Mouse (Mus musculus): Measurements from ENCODE around the gene Hnf1a. TPM values are rescaled to one million over a fixed set of nuclear protein-coding genes. Genes with fewer than 3 reads are reported as not detected.

Hnf1a gene
- polyA plus RNA-seq, 1 experiment: 4.0 TPM

- Histone ChIP-seq H3K36me3 (ENCODE audit: control insufficient read depth, insufficient read depth, low read length) (no peaks in the 10 kb centered on the region), H3K27me3 (ENCODE audit: control insufficient read depth, insufficient read depth, low read length) (no peaks in the 10 kb centered on the region), H3K27ac (ENCODE audit: control insufficient read depth, insufficient read depth, low read length) (no peak overlapping the region), H3K4me3 (ENCODE audit: control insufficient read depth, insufficient read depth, low read length) (no peak overlapping the region), H3K4me1 (replicated peaks; ENCODE audit: control insufficient read depth, insufficient read depth, low read length) (peaks cover 11% of the 10 kb centered on the region)
- no peak for TF ChIP-seq POLR2A (IDR thresholded peaks at IDR 0.05; ENCODE audit: control insufficient read depth, extremely low read depth, insufficient read depth, low read length, poor library complexity)
- TF ChIP-seq CTCF (IDR thresholded peaks at IDR 0.05; ENCODE audit: borderline replicate concordance, control insufficient read depth, extremely low read depth, insufficient read depth, low read length, poor library complexity): no peak
- no peak for DNase-seq
- 79% methylated on average over 5 of the region's 5 CpGs for WGBS
Observed at GRCm38 (mm10) chr5:114915854-114916253, 55.0 kb downstream of the Hnf1a start.

DNA sequence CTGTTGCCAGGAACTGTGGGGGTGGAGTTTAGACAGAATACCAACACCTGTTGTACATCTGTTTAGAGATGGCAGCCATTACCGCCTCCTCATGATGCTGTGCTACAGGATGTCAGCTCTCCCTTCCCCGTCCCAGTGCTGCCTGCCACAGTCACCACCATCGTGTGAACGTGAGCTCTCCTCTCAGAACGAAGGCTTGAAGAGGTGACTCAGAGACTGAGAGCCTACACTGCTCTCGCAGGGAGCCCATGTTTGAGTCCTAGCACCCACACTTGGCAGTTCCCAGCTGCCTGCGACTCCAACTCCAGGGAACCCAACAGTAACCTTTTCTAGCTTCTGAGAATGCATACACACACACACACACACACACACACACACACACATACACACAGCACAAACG lies 56.0 kb downstream of the Hnf1a start:
- no peaks in the 10 kb centered on the region for H3K36me3 ChIP-seq (ENCODE audit: control insufficient read depth, insufficient read depth, low read length)
- no peak for DNase-seq
- H3K4me1 ChIP-seq (replicated peaks; ENCODE audit: control insufficient read depth, insufficient read depth, low read length): peaks cover 11% of the 10 kb centered on the region
- no peaks in the 10 kb centered on the region for H3K27me3 ChIP-seq (ENCODE audit: control insufficient read depth, insufficient read depth, low read length)
- H3K4me3 ChIP-seq (ENCODE audit: control insufficient read depth, insufficient read depth, low read length): no peak overlapping the region
- H3K27ac ChIP-seq (ENCODE audit: control insufficient read depth, insufficient read depth, low read length): no peak overlapping the region
- 78% methylated on average over 8 of the region's 8 CpGs for WGBS
- TF ChIP-seq POLR2A (IDR thresholded peaks at IDR 0.05; ENCODE audit: control insufficient read depth, extremely low read depth, insufficient read depth, low read length, poor library complexity): no peak
- TF ChIP-seq CTCF (IDR thresholded peaks at IDR 0.05; ENCODE audit: borderline replicate concordance, control insufficient read depth, extremely low read depth, insufficient read depth, low read length, poor library complexity): no peak

DNA sequence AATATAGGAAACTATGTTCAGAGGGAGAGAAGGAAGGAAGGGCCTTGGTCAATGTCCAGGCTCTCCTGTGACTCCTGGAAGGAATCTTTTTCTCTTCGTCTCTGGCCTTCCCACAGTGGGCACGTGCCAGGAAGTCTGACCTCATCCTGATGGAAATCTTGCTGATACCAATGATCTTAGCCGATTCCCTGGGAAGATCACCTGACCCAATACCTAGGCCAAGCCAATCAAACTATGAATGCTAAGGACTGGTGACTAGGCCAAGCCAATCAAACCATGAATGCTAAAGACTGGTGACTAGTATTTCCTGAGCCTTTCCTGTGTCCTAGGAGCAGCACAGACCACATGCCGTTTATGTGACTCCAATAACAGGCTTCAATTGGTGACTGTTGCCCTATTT lies 57.2 kb downstream of the Hnf1a start:
- no peak for DNase-seq
- no peak overlapping the region for H3K4me3 ChIP-seq (ENCODE audit: control insufficient read depth, insufficient read depth, low read length)
- H3K36me3 ChIP-seq (ENCODE audit: control insufficient read depth, insufficient read depth, low read length): no peaks in the 10 kb centered on the region
- TF ChIP-seq CTCF (IDR thresholded peaks at IDR 0.05; ENCODE audit: borderline replicate concordance, control insufficient read depth, extremely low read depth, insufficient read depth, low read length, poor library complexity): no peak
- no peak for TF ChIP-seq POLR2A (IDR thresholded peaks at IDR 0.05; ENCODE audit: control insufficient read depth, extremely low read depth, insufficient read depth, low read length, poor library complexity)
- H3K27ac ChIP-seq (ENCODE audit: control insufficient read depth, insufficient read depth, low read length): no peak overlapping the region
- WGBS: 90% methylated on average over 4 of the region's 4 CpGs
- H3K4me1 ChIP-seq (replicated peaks; ENCODE audit: control insufficient read depth, insufficient read depth, low read length): peaks cover 11% of the 10 kb centered on the region
- no peaks in the 10 kb centered on the region for H3K27me3 ChIP-seq (ENCODE audit: control insufficient read depth, insufficient read depth, low read length)

DNA sequence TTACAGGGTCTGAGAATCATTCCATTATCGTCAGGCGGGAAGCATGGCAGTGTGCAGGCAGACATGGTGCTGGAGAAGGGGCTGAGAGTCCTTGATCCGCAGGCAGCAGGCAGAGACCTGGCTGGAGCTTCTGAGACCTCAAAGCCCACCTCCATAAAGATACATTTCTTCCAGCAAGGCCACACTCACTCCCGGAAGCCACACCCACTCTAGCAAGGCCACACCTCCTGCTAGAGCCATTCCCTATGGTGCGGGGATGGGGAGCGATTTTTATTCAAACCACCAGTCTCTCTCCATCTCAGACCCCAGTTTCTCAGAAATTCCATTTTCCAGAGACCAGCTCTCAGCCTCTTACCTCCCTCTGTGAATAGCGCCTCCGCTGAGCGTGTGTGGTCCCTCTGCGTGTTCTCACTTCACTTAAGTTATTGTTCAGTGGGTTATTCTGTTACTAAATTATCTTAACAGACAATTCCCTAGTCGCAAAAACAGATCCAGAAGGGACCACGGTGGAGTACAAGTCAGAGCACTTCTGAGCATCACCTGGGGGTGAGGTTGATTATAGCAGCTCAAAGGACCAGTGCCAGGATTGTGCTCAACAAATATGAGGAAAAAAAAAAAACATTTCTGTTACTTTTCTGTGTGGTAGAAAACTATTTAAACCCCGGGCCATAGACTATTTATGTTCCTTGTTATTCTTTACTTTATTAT lies 62.1 kb downstream of the Hnf1a start:
- Histone ChIP-seq H3K27ac (ENCODE audit: control insufficient read depth, insufficient read depth, low read length) (no peak overlapping the region), H3K4me1 (replicated peaks; ENCODE audit: control insufficient read depth, insufficient read depth, low read length) (no peaks in the 10 kb centered on the region), H3K4me3 (ENCODE audit: control insufficient read depth, insufficient read depth, low read length) (no peak overlapping the region), H3K27me3 (ENCODE audit: control insufficient read depth, insufficient read depth, low read length) (no peaks in the 10 kb centered on the region), H3K36me3 (ENCODE audit: control insufficient read depth, insufficient read depth, low read length) (no peaks in the 10 kb centered on the region)
- WGBS: 93% methylated on average over 13 of the region's 13 CpGs
- TF ChIP-seq POLR2A (IDR thresholded peaks at IDR 0.05; ENCODE audit: control insufficient read depth, extremely low read depth, insufficient read depth, low read length, poor library complexity) (no peak), CTCF (IDR thresholded peaks at IDR 0.05; ENCODE audit: borderline replicate concordance, control insufficient read depth, extremely low read depth, insufficient read depth, low read length, poor library complexity) (no peak)
- no peak for DNase-seq

- TF ChIP-seq CTCF (IDR thresholded peaks at IDR 0.05; ENCODE audit: borderline replicate concordance, control insufficient read depth, extremely low read depth, insufficient read depth, low read length, poor library complexity) (no peak), POLR2A (IDR thresholded peaks at IDR 0.05; ENCODE audit: control insufficient read depth, extremely low read depth, insufficient read depth, low read length, poor library complexity) (no peak)
Observed at GRCm38 (mm10) chr5:114902413-114902812, 68.5 kb downstream of the Hnf1a start.

More at GRCm38 (mm10) chr5:114902413-114902812, 68.5 kb downstream of the Hnf1a start:
- H3K27me3 ChIP-seq (ENCODE audit: control insufficient read depth, insufficient read depth, low read length): no peaks in the 10 kb centered on the region
- WGBS: 63% methylated on average over 1 of the region's 1 CpGs
- peaks cover 3% of the 10 kb centered on the region for H3K4me1 ChIP-seq (replicated peaks; ENCODE audit: control insufficient read depth, insufficient read depth, low read length)
- no peak overlapping the region; the same call in 1 of the 2 replicates for H3K27ac ChIP-seq (ENCODE audit: control insufficient read depth, insufficient read depth, low read length)
- DNase-seq: peak; percentile 43
- H3K36me3 ChIP-seq (ENCODE audit: control insufficient read depth, insufficient read depth, low read length): no peaks in the 10 kb centered on the region
- H3K4me3 ChIP-seq (ENCODE audit: control insufficient read depth, insufficient read depth, low read length): no peak overlapping the region

Other genes starting within 250 kb of the Hnf1a start
- 118 and 142 TPM in 2 replicates for gene Ankrd13a, start 196.4 kb downstream of the Hnf1a start, polyA plus RNA-seq (2012; rRNA removed)
- 221 and 232 TPM in 2 replicates for gene Git2, start 195.6 kb downstream of the Hnf1a start, polyA plus RNA-seq (2012; rRNA removed)
- gene 1500011B03Rik, start 147.6 kb downstream of the Hnf1a start, polyA plus RNA-seq (2012; rRNA removed): 46.4 and 53.8 TPM in 2 replicates
- gene 4930519G04Rik, start 117.4 kb downstream of the Hnf1a start, polyA plus RNA-seq (2012; rRNA removed): not detected in 2 replicates
- gene Gm9936, start 112.4 kb downstream of the Hnf1a start, polyA plus RNA-seq (2012; rRNA removed): 0.04 TPM in 1 of 2 replicates, not detected in the other
- 22.0 and 31.7 TPM in 2 replicates for gene Oasl2, start 74.2 kb downstream of the Hnf1a start, polyA plus RNA-seq (2012; rRNA removed)
- gene Oasl1, start 47.9 kb downstream of the Hnf1a start, polyA plus RNA-seq (2012; rRNA removed): 20.1 and 20.7 TPM in 2 replicates
- 25.6 and 29.9 TPM in 2 replicates for gene 2210016L21Rik, start 28.9 kb downstream of the Hnf1a start, polyA plus RNA-seq (2012; rRNA removed)
- 112 and 124 TPM in 2 replicates for gene Sppl3, start 40.0 kb upstream of the Hnf1a start, polyA plus RNA-seq (2012; rRNA removed)
- gene Gm10401, start 127.2 kb upstream of the Hnf1a start, polyA plus RNA-seq (2012; rRNA removed): 0.26 TPM in 1 of 2 replicates, not detected in the other
- gene Acads, start 148.3 kb upstream of the Hnf1a start, polyA plus RNA-seq (2012; rRNA removed): 99.6 and 101 TPM in 2 replicates
- 67.3 and 68.6 TPM in 2 replicates for gene Unc119b, start 163.9 kb upstream of the Hnf1a start, polyA plus RNA-seq (2012; rRNA removed)
- 95.0 and 98.5 TPM in 2 replicates for gene Mlec, start 187.1 kb upstream of the Hnf1a start, polyA plus RNA-seq (2012; rRNA removed)
- gene Cabp1, start 223.3 kb upstream of the Hnf1a start, polyA plus RNA-seq (2012; rRNA removed): 0.50 and 0.58 TPM in 2 replicates